Mouse (Mus musculus) heart, adult 2 months (tissue): ENCODE measurements around the gene Bmp2k. TPM values are rescaled to one million over a fixed set of nuclear protein-coding genes. Genes with fewer than 3 reads are reported as not detected.
A peak's percentile ranks its signal among the peaks of the same experiment; 100 is the strongest.

Source experiments
- DNase-seq, 2 experiments: peaks; one replicate each; pipeline ENCODE4 v3.0.0; 2021
- H3K27ac ChIP-seq: fragments of 200-600 bp; 2 replicates; pipeline ENCODE4 v1.8.1; 2022
- H3K27me3 ChIP-seq: fragments of 200-500 bp; 2 replicates; pipeline ENCODE4 v1.6.1; 2012; ENCODE audit warnings: mild to moderate bottlenecking, low read length, inconsistent platforms, mixed read lengths; ENCODE audit not compliant: control insufficient read depth, insufficient read depth
- H3K36me3 ChIP-seq: fragments of 200-500 bp; 2 replicates; pipeline ENCODE4 v1.6.1; 2012; ENCODE audit warnings: low read length, inconsistent platforms; ENCODE audit not compliant: control insufficient read depth, insufficient read depth
- H3K4me1 ChIP-seq: fragments of 200-500 bp; 2 replicates; pipeline ENCODE4 v1.6.1; 2011; ENCODE audit warnings: low read length; ENCODE audit not compliant: control insufficient read depth, insufficient read depth
- H3K4me3 ChIP-seq: fragments of 200-600 bp; 2 replicates; pipeline ENCODE4 v1.8.1; 2022
- H3K79me2 ChIP-seq: fragments of 200-500 bp; replicated peaks from 2 replicates; pipeline ENCODE4 v1.6.1; 2012; ENCODE audit warnings: mild to moderate bottlenecking, inconsistent platforms, low read length, moderate library complexity, mixed read lengths; ENCODE audit not compliant: control insufficient read depth, insufficient read depth
- H3K9ac ChIP-seq: fragments of 200-500 bp; 2 replicates; pipeline ENCODE4 v1.6.1; 2012; ENCODE audit warnings: low read depth, mild to moderate bottlenecking, control low read depth, inconsistent platforms, low read length, mixed read lengths
- CTCF ChIP-seq: fragments of 200-600 bp; IDR thresholded peaks from 2 replicates; pipeline ENCODE4 v1.8.1; 2022; ENCODE audit warnings: antibody characterized with exemption, mild to moderate bottlenecking, moderate library complexity
- EP300 ChIP-seq: fragments of 200-500 bp; IDR thresholded peaks from 2 replicates; pipeline ENCODE4 v1.6.1; 2011; ENCODE audit warnings: low read depth, low read length, control low read depth; ENCODE audit not compliant: insufficient read depth
- POLR2A ChIP-seq: fragments of 200-500 bp; IDR thresholded peaks from 2 replicates; pipeline ENCODE4 v1.6.1; 2011; ENCODE audit warnings: mild to moderate bottlenecking, low read depth, low read length, control low read depth; ENCODE audit not compliant: insufficient read depth
- WGBS: fragments of 180-500 bp; shearing (Covaris S2); methylation state at CpG from one replicate; pipeline ENCODE4 v1.1.7; 2018; 5-methylcytosine and 5-hydroxymethylcytosine counted together
- intact Hi-C: fragments of 180-260 bp; cut with DNase I; formaldehyde crosslinking; loops from one replicate; pipeline ENCODE4 v1.15.1; 2025
- polyA plus RNA-seq: library from polyadenylated mRNA; depleted of rRNA; stranded (reverse); fragments of >200 nt; gene quantifications from 2 replicates; pipeline ENCODE4 v1.2.3, GENCODE M21; 2012
- total RNA-seq, 2 experiments: library from RNA; stranded (reverse); gene quantifications; 2 replicates each; pipeline ENCODE4 v1.2.3; 2021

Bmp2k gene
- total and polyA plus RNA-seq, 3 experiments: 2.9 to 8.4 (median 6.7) TPM

DNA sequence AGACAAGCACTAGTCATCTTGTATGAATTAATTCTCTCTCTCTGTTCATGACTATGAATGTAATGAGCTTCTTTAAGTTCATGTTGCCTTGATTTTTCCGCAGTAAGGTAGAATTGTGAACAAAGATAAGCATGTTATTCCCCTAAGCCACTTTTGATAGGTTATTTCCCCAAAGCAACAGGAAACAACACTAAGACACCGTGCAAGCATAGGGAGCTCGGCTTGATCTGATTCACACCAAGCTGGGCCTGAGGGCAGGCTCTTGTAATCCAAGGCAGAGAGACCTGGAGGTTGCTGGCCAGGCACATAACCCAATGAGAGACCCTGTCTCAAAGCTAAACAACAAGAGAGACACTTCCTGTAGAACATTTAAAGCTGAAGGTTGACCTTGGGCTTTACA, 21.3 kb upstream of the Bmp2k start:
- Histone ChIP-seq H3K4me1 (no peaks in the 10 kb centered on the region), H3K27ac (no peak overlapping the region), H3K4me3 (no peak overlapping the region), H3K79me2 (no peaks in the 10 kb centered on the region), H3K36me3 (no peaks in the 10 kb centered on the region), H3K27me3 (peaks cover 2% of the 10 kb centered on the region; the same call in 1 of the 2 replicates), H3K9ac (no peak overlapping the region)
- TF ChIP-seq EP300 (no peak), POLR2A (no peak), CTCF (no peak)
- DNase-seq: no peak
- intact Hi-C loops: no loop called here
- 70% methylated on average over 3 of the region's 3 CpGs for WGBS

DNA sequence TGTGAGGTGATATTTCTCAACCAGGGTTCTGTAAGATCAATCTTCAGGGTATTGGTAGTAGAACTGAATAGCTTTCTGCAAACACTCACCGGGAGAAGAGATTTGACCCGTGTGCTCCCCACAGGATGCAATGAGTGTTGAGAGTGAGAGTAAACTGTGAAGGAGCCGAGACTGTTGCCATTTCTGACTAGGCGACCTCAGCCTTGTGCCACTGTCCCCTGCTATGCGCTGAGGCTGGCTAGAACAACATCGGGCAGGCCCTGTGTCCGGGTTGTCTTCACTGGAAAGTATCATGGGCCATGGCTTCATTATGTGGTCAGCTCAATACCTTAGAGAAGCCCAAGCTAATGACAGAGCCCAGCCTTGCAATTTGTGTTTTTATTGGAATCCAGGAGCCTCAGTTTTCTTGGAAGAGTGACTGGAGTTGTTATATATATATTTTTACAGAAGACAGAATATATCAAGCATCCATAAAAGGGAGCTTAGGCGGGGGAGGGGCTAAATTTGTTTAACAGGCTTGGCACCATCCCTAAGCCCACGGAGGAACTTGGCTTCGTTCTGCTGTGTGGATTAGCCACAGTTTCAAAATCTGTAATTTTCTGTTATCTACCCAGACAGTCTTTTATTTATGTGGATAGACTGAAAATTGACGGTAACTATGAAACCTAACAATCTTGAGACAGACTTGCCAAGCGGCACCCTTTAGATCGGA, 18.0 kb upstream of the Bmp2k start:
- Histone ChIP-seq H3K36me3 (no peaks in the 10 kb centered on the region), H3K4me3 (no peak overlapping the region), H3K4me1 (no peaks in the 10 kb centered on the region), H3K27ac (no peak overlapping the region; the same call in 1 of the 2 replicates), H3K79me2 (no peaks in the 10 kb centered on the region), H3K27me3 (peaks cover 2% of the 10 kb centered on the region; the same call in 1 of the 2 replicates), H3K9ac (no peak overlapping the region)
- TF ChIP-seq POLR2A (no peak), EP300 (no peak), CTCF (no peak)
- intact Hi-C loops: no loop called here
- DNase-seq: no peak
- WGBS: 38% methylated on average over 13 of the region's 13 CpGs

- H3K27ac ChIP-seq: no peak overlapping the region; the same call in 1 of the 2 replicates
- H3K9ac ChIP-seq: no peak overlapping the region
- intact Hi-C loops: no loop called here
- WGBS: 35% methylated on average over 15 of the region's 15 CpGs
- no peaks in the 10 kb centered on the region for H3K4me1 ChIP-seq
- H3K79me2 ChIP-seq: no peaks in the 10 kb centered on the region
- no peak for TF ChIP-seq EP300
- H3K27me3 ChIP-seq: peaks cover 2% of the 10 kb centered on the region; the same call in 1 of the 2 replicates
- H3K4me3 ChIP-seq: no peak overlapping the region
- no peaks in the 10 kb centered on the region for H3K36me3 ChIP-seq
- peak in 1 of 2 experiments; percentile 34 for DNase-seq
Observed at GRCm38 (mm10) chr5:96980008-96980634, 17.4 kb upstream of the Bmp2k start.

- no peak for DNase-seq
- TF ChIP-seq EP300 (no peak), POLR2A (no peak), CTCF (no peak)
- intact Hi-C loops: no loop called here
- Histone ChIP-seq H3K4me3 (no peak overlapping the region), H3K79me2 (no peaks in the 10 kb centered on the region), H3K27me3 (peaks cover 2% of the 10 kb centered on the region; the same call in 1 of the 2 replicates), H3K36me3 (no peaks in the 10 kb centered on the region), H3K9ac (no peak overlapping the region), H3K27ac (no peak overlapping the region), H3K4me1 (no peaks in the 10 kb centered on the region)
- WGBS: 68% methylated on average over 3 of the region's 3 CpGs
Observed at GRCm38 (mm10) chr5:96981987-96982386, 15.5 kb upstream of the Bmp2k start.

GRCm38 (mm10) chr5:96983142-96983541, 14.3 kb upstream of the Bmp2k start:
- WGBS: 26% methylated on average over 7 of the region's 7 CpGs
- intact Hi-C loops: no loop called here
- no peak overlapping the region for H3K9ac ChIP-seq
- no peaks in the 10 kb centered on the region for H3K36me3 ChIP-seq
- no peak overlapping the region for H3K27ac ChIP-seq
- no peaks in the 10 kb centered on the region for H3K4me1 ChIP-seq
- H3K27me3 ChIP-seq: peaks cover 2% of the 10 kb centered on the region; the same call in 1 of the 2 replicates
- DNase-seq: no peak
- no peak for TF ChIP-seq EP300
- TF ChIP-seq POLR2A: no peak
- TF ChIP-seq CTCF: no peak
- H3K4me3 ChIP-seq: no peak overlapping the region
- H3K79me2 ChIP-seq: no peaks in the 10 kb centered on the region

DNA sequence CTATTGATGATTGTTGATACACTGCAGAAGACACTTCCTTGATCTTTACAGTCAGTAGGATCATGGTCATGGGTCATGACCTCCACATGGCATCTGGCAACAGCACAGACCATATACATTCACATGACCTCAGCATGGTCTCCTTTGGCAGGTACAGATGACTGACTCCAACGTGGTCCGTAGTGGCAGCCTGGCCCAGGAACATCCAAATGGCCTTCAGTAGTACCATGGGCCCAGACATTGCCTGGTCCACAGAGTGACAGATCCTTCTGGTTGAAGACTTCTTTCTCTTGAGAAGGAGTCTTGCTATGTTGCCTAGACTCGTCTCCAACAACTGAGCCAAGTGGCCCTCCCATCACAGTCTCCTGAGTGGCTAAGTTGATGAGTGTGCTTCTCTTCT, 10.6 kb upstream of the Bmp2k start:
- intact Hi-C loops: no loop called here
- H3K36me3 ChIP-seq: no peaks in the 10 kb centered on the region
- no peak for DNase-seq
- WGBS: 83% methylated on average over 3 of the region's 3 CpGs
- H3K27ac ChIP-seq: no peak overlapping the region
- no peak overlapping the region for H3K9ac ChIP-seq
- H3K4me3 ChIP-seq: no peak overlapping the region
- no peaks in the 10 kb centered on the region for H3K79me2 ChIP-seq
- H3K27me3 ChIP-seq: no peaks in the 10 kb centered on the region
- no peaks in the 10 kb centered on the region for H3K4me1 ChIP-seq
- TF ChIP-seq CTCF (no peak), POLR2A (no peak), EP300 (no peak)
